Mouse (Mus musculus) mature B cell (primary cell): ENCODE measurements around the gene Amn1.

Experiments used
- in situ Hi-C: fragments of 300-500 bp; cut with MboI; formaldehyde crosslinking; loops from 2 replicates; pipeline ENCODE4 v1.14.3; 2019

Amn1 gene

DNA sequence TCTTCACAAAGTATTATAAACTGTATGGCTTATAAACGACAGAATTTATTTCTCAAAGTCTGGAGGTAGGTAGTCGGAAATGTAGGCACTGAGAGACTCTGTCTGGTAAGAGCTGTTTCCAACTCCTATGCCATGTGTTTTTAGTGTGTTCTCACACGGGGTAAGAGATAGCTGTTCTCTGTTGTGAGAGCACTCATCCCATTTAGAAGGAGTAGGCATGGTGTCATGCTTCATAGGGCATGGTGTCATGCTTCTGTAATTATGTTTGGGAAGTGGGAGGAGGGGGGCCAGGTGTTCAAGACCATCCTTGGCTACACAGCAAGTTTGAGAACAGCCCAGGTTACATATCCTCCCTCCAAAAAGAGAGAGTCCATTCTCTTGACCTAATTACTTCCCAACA is 80.9 kb downstream of the Amn1 start:
- in situ Hi-C loops = no loop called here
